Mouse (Mus musculus) ES-Bruce4 (cell line): ENCODE data around the gene AC124108.1.

Experiments used
- CTCF ChIP-seq: IDR thresholded peaks from one replicate; pipeline ENCODE4 v1.8.1; 2011; ENCODE audit warnings: low read depth, low read length
- POLR2A ChIP-seq: IDR thresholded peaks from one replicate; pipeline ENCODE4 v1.8.1; 2011; ENCODE audit warnings: low read length; ENCODE audit not compliant: insufficient read depth

DNA sequence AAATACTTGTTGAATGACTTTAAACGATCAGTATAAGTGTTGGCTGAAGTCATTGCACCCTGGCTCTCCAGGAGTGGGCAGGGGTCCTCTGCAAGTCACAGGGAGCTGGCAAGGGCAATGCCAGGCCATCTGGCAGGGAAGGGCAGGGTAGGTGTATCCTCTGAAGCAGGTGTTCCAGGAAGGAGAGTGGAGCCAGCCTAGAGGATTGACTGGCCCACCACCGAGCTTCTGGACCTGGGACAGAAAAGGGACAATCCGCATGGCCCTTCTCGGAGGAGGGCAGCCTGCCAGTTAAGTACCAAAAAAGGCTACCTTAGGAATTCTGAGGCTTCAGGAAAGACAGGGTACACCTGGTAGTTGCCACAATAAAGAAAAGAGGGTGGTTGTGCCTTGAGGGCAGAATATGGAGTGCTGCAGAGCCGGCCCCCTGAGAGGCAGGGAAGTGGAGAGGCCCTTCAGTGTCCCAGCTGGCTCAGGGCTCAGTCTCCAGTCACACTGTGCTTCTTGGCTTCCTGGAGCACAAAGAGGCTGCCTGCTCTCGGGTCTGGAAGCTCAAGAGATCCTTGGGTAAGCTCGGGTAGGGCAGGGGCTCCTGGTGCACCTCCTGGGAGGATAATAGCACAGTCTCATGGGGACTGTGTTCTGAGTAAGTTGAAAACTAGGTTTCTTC is 29.9 kb upstream of the AC124108.1 start:
- TF ChIP-seq CTCF (no peak), POLR2A (no peak)
